8 mouse cellular contexts compared by ENCODE assay signal in genomic region chr5:115480101-115480500, GRCm38 (mm10). TPM values are rescaled to one million over a fixed set of nuclear protein-coding genes. Genes with fewer than 3 reads are reported as not detected.
A peak's percentile ranks its signal among the peaks of the same experiment; 100 is the strongest.
DNase-seq lines count a peak whose midpoint lies in the region; ATAC-seq and TF ChIP-seq lines count a peak whose summit lies in the region.
"Had no signal": no experiment of that assay in that cellular context is flagged by ENCODE, and none has a peak within 500 bp of the region (broad histone marks: within the 10 kb centered on the region; RNA-seq: fewer than 3 reads in every experiment).

No protein-coding gene starts in this region.

- H3K4me2 ChIP-seq in forebrain, embryonic 14.5 days (ENCODE audit: low read length) = peak overlapping the region; percentile 34
- H3K4me2 ChIP-seq in limb, embryonic 15.5 days = peak overlapping the region; percentile 38

- H3K36me3 ChIP-seq in forebrain, embryonic 14.5 days (ENCODE audit: control insufficient read depth, insufficient read depth, low read length) = peaks cover 7% of the 10 kb centered on the region
- peaks cover 12% of the 10 kb centered on the region; the same call in 1 of the 2 replicates for H3K36me3 ChIP-seq in limb, embryonic 15.5 days
- peaks cover 4% of the 10 kb centered on the region for H3K36me3 ChIP-seq in spleen, adult 2 months (ENCODE audit: control insufficient read depth, insufficient read depth, low read length)

- no peak for ATAC-seq in forebrain, embryonic 14.5 days
- ATAC-seq in limb, embryonic 15.5 days (ENCODE audit: insufficient number of reproducible peaks, low FRiP score, low TSS enrichment, low read depth) = no peak

- TF ChIP-seq POLR2A in lung, adult 2 months (IDR thresholded peaks at IDR 0.05; ENCODE audit: borderline replicate concordance, extremely low read depth, low read depth, low read length) = no peak
- no peak for TF ChIP-seq POLR2A in spleen, adult 2 months (IDR thresholded peaks at IDR 0.05; ENCODE audit: low read depth, low read length)

- intact Hi-C loops in left cerebral cortex, postnatal 14 days (cut with DNase I) = no loop called here

- no peaks in the 10 kb centered on the region for H3K9me3 ChIP-seq in forebrain, embryonic 14.5 days (replicated peaks; ENCODE audit: control insufficient read depth, low read length)
- no peaks in the 10 kb centered on the region for H3K9me3 ChIP-seq in limb, embryonic 15.5 days

- H3K4me3 ChIP-seq in lung, adult 2 months (replicated peaks; ENCODE audit: extremely low read depth, low read depth, low read length) = peak overlapping the region; percentile 42
- peak overlapping the region; percentile 9; the same call in 1 of the 2 replicates for H3K4me3 ChIP-seq in forebrain, embryonic 14.5 days (ENCODE audit: low read depth, low read length)
- H3K4me3 ChIP-seq in limb, embryonic 15.5 days = peak overlapping the region; percentile 23
- peak overlapping the region; percentile 16; the same call in 1 of the 2 replicates for H3K4me3 ChIP-seq in spleen, adult 2 months (ENCODE audit: extremely low read depth, insufficient read depth, insufficient read length)

- peak; percentile 34 for DNase-seq in lung, adult 2 months
- DNase-seq in lung, postnatal 25 days (ENCODE audit: low spot score) = no peak
- no peak for DNase-seq in forebrain, embryonic 14.5 days (ENCODE audit: low spot score)
- no peak for DNase-seq in spleen, adult 2 months (ENCODE audit: low read depth in 1 of 2, low spot score in 2 of 2)
- DNase-seq in right cerebral cortex, postnatal 14 days = no peak
- no peak for DNase-seq in left cerebral cortex, postnatal 14 days (ENCODE audit: low spot score in 2 of 2)

- H3K27me3 ChIP-seq in forebrain, embryonic 14.5 days (replicated peaks; ENCODE audit: control insufficient read depth, insufficient read depth, low read length) = 0 out of 2 replicates have a peak, but pooled peaks cover 6% of the 10 kb centered on the region
- H3K27me3 ChIP-seq in limb, embryonic 15.5 days = no peaks in the 10 kb centered on the region
- H3K27me3 ChIP-seq in spleen, adult 2 months (ENCODE audit: control insufficient read depth, insufficient read depth, low read length) = no peaks in the 10 kb centered on the region

- WGBS in lung, adult 2 months = 48% methylated on average over 27 of the region's 27 CpGs
- WGBS in forebrain, embryonic 14.5 days = 15% methylated on average over 27 of the region's 27 CpGs
- WGBS in limb, embryonic 15.5 days = 27% methylated on average over 27 of the region's 27 CpGs
- 73% methylated on average over 27 of the region's 27 CpGs for WGBS in spleen, adult 2 months

- no peak for TF ChIP-seq CTCF in lung, adult 2 months (IDR thresholded peaks at IDR 0.05; ENCODE audit: insufficient read depth, low read length)
- no peak for TF ChIP-seq CTCF in spleen, adult 2 months (IDR thresholded peaks at IDR 0.05; ENCODE audit: extremely low read depth, insufficient read depth, insufficient read length, insufficient replicate concordance)

- no peak overlapping the region for H3K27ac ChIP-seq in forebrain, embryonic 14.5 days (ENCODE audit: low read depth, low read length)
- no peak overlapping the region for H3K27ac ChIP-seq in limb, embryonic 15.5 days
- H3K27ac ChIP-seq in spleen, adult 2 months (ENCODE audit: insufficient read depth, low read length) = no peak overlapping the region

- peak overlapping the region; percentile 46; the same call in 1 of the 2 replicates for H3K9ac ChIP-seq in forebrain, embryonic 14.5 days (ENCODE audit: low read length)
- no peak overlapping the region for H3K9ac ChIP-seq in limb, embryonic 15.5 days

- 0 out of 2 replicates have a peak, but pooled peaks cover 5% of the 10 kb centered on the region for H3K4me1 ChIP-seq in lung, adult 2 months (ENCODE audit: control insufficient read depth, insufficient read depth, low read length)
- H3K4me1 ChIP-seq in forebrain, embryonic 14.5 days (ENCODE audit: control insufficient read depth, insufficient read depth, low read length) = peaks cover 13% of the 10 kb centered on the region
- peaks cover 29% of the 10 kb centered on the region for H3K4me1 ChIP-seq in limb, embryonic 15.5 days
- H3K4me1 ChIP-seq in spleen, adult 2 months (ENCODE audit: control insufficient read depth, insufficient read depth, insufficient read length) = no peaks in the 10 kb centered on the region

RNA-seq across cellular contexts. Expression of gene Sirt4, which starts 4.4 kb away (rescaled TPM):
- polyA plus RNA-seq in lung, adult 2 months (2012; rRNA removed) = 36.5 and 38.3 TPM in 2 replicates
- polyA plus RNA-seq in forebrain, embryonic 14.5 days (2014; fragmentation: Nextera tagmentation; extraction: Ambion mirVana) = 19.5 and 24.3 TPM in 2 replicates
- 24.9 and 26.5 TPM in 2 replicates for polyA plus RNA-seq in limb, embryonic 15.5 days (2015; fragmentation: Nextera tagmentation; extraction: Ambion mirVana)
- polyA plus RNA-seq in spleen, adult 2 months (2012; rRNA removed) = 19.6 and 28.2 TPM in 2 replicates
- 10 to 100 TPM; 27.4 to 27.7 TPM for total RNA-seq in left cerebral cortex, postnatal 14 days (2021)

RNA-seq across cellular contexts. Expression of gene Pla2g1b, which starts 14.0 kb away (rescaled TPM):
- 38.0 and 46.8 TPM in 2 replicates for polyA plus RNA-seq in lung, adult 2 months (2012; rRNA removed)
- not detected in 2 replicates for polyA plus RNA-seq in forebrain, embryonic 14.5 days (2014; fragmentation: Nextera tagmentation; extraction: Ambion mirVana)
- polyA plus RNA-seq in limb, embryonic 15.5 days (2015; fragmentation: Nextera tagmentation; extraction: Ambion mirVana) = not detected in 2 replicates
- polyA plus RNA-seq in spleen, adult 2 months (2012; rRNA removed) = 284 and 435 TPM in 2 replicates
- total RNA-seq in left cerebral cortex, postnatal 14 days (2021) = not detected
- polyA plus RNA-seq: limb, embryonic 11.5 days had no signal

RNA-seq across cellular contexts. Expression of gene Pxn, which starts 26.4 kb away (rescaled TPM):
- polyA plus RNA-seq in lung, adult 2 months (2012; rRNA removed) = 214 and 226 TPM in 2 replicates
- polyA plus RNA-seq in forebrain, embryonic 14.5 days (2014; fragmentation: Nextera tagmentation; extraction: Ambion mirVana) = 7.5 and 9.8 TPM in 2 replicates
- polyA plus RNA-seq in limb, embryonic 15.5 days (2015; fragmentation: Nextera tagmentation; extraction: Ambion mirVana) = 52.6 and 55.7 TPM in 2 replicates
- polyA plus RNA-seq in spleen, adult 2 months (2012; rRNA removed) = 63.8 and 76.1 TPM in 2 replicates
- total RNA-seq in left cerebral cortex, postnatal 14 days (2021) = 10 to 100 TPM; 20.8 to 22.1 TPM

RNA-seq across cellular contexts. Expression of gene Msi1, which starts 50.7 kb away (rescaled TPM):
- 0.91 and 1.9 TPM in 2 replicates for polyA plus RNA-seq in lung, adult 2 months (2012; rRNA removed)
- polyA plus RNA-seq in forebrain, embryonic 14.5 days (2014; fragmentation: Nextera tagmentation; extraction: Ambion mirVana) = 63.3 and 69.4 TPM in 2 replicates
- polyA plus RNA-seq in limb, embryonic 15.5 days (2015; fragmentation: Nextera tagmentation; extraction: Ambion mirVana) = 8.2 and 8.4 TPM in 2 replicates
- polyA plus RNA-seq in spleen, adult 2 months (2012; rRNA removed) = 0.47 and 1.1 TPM in 2 replicates
- 10 to 100 TPM; 45.4 to 54.0 TPM for total RNA-seq in left cerebral cortex, postnatal 14 days (2021)

Comparison
In these comparisons a context has a peak if more than half of its experiments do, and no peak if none do; other contexts are left out.
1. RNA of gene Pla2g1b, which starts 14.0 kb away (polyA plus RNA-seq): 284 to 435 TPM in spleen, adult 2 months and 38.0 to 46.8 TPM in lung, adult 2 months; not detected in forebrain, embryonic 14.5 days and not detected in limb, embryonic 15.5 days; every median in the first group is over 10 times any median in the second.
2. Peak in every context shown above with its lines, with median percentiles within 50 percentile points of each other: H3K4me3 ChIP-seq.